Mouse (Mus musculus): ENCODE measurements around the gene Pcmt1. TPM values are rescaled to one million over a fixed set of nuclear protein-coding genes. Genes with fewer than 3 reads are reported as not detected.

Pcmt1 gene
- polyA plus RNA-seq, 1 experiment from 2014 or later, result 126 TPM

GRCm38 (mm10) chr10:7700120-7700519, 19.2 kb upstream of the Pcmt1 start:
- Histone ChIP-seq H3K27ac (replicated peaks; ENCODE audit: low read depth, low read length) (no peak overlapping the region), H3K4me1 (ENCODE audit: control insufficient read depth, insufficient read depth, low read length) (no peaks in the 10 kb centered on the region), H3K4me2 (ENCODE audit: low read depth, low read length) (no peak overlapping the region), H3K9ac (ENCODE audit: low read depth, low read length) (no peak overlapping the region), H3K4me3 (ENCODE audit: low read depth, low read length) (no peak overlapping the region), H3K9me3 (ENCODE audit: control insufficient read depth, low read length) (no peaks in the 10 kb centered on the region), H3K36me3 (ENCODE audit: control insufficient read depth, insufficient read depth, low read length) (peaks cover 93% of the 10 kb centered on the region), H3K27me3 (replicated peaks; ENCODE audit: control insufficient read depth, insufficient read depth, low read length) (no peaks in the 10 kb centered on the region)
- no peak for ATAC-seq (ENCODE audit: low read depth)
- 93% methylated on average over 3 of the region's 3 CpGs for WGBS
- no peak for DNase-seq (ENCODE audit: low spot score)

GRCm38 (mm10) chr10:7695286-7695685, 14.3 kb upstream of the Pcmt1 start:
- no peaks in the 10 kb centered on the region for H3K27me3 ChIP-seq (replicated peaks; ENCODE audit: control insufficient read depth, insufficient read depth, low read length)
- no peak for ATAC-seq (ENCODE audit: low read depth)
- H3K27ac ChIP-seq (replicated peaks; ENCODE audit: low read depth, low read length), result no peak overlapping the region
- DNase-seq (ENCODE audit: low spot score), result no peak
- H3K4me1 ChIP-seq (ENCODE audit: control insufficient read depth, insufficient read depth, low read length), result no peaks in the 10 kb centered on the region
- no peak overlapping the region for H3K4me3 ChIP-seq (ENCODE audit: low read depth, low read length)
- H3K9me3 ChIP-seq (ENCODE audit: control insufficient read depth, low read length), result no peaks in the 10 kb centered on the region
- no peak overlapping the region for H3K4me2 ChIP-seq (ENCODE audit: low read depth, low read length)
- no peak overlapping the region for H3K9ac ChIP-seq (ENCODE audit: low read depth, low read length)
- H3K36me3 ChIP-seq (ENCODE audit: control insufficient read depth, insufficient read depth, low read length), result peaks cover 87% of the 10 kb centered on the region

- Histone ChIP-seq H3K4me3 (ENCODE audit: low read depth, low read length) (no peak overlapping the region), H3K4me2 (ENCODE audit: low read depth, low read length) (no peak overlapping the region), H3K4me1 (ENCODE audit: control insufficient read depth, insufficient read depth, low read length) (peaks cover 6% of the 10 kb centered on the region; the same call in 1 of the 2 replicates), H3K36me3 (ENCODE audit: control insufficient read depth, insufficient read depth, low read length) (peaks cover 14% of the 10 kb centered on the region), H3K9ac (ENCODE audit: low read depth, low read length) (no peak overlapping the region), H3K27me3 (replicated peaks; ENCODE audit: control insufficient read depth, insufficient read depth, low read length) (no peaks in the 10 kb centered on the region), H3K27ac (replicated peaks; ENCODE audit: low read depth, low read length) (no peak overlapping the region), H3K9me3 (ENCODE audit: control insufficient read depth, low read length) (no peaks in the 10 kb centered on the region)
- WGBS, result 94% methylated on average over 6 of the region's 6 CpGs
- DNase-seq (ENCODE audit: low spot score) (no peak), ATAC-seq (ENCODE audit: low read depth) (no peak)
These were observed 6.0 kb upstream of the Pcmt1 start for GRCm38 (mm10) chr10:7686902-7687301.

- DNase-seq (ENCODE audit: low spot score) (no peak), ATAC-seq (ENCODE audit: low read depth) (no peak)
- peak overlapping the region; percentile 99 for H3K4me3 ChIP-seq (ENCODE audit: low read depth, low read length)
- H3K36me3 ChIP-seq (ENCODE audit: control insufficient read depth, insufficient read depth, low read length), result peaks cover 28% of the 10 kb centered on the region
- H3K4me2 ChIP-seq (ENCODE audit: low read depth, low read length), result peak overlapping the region; percentile 67
- H3K27ac ChIP-seq (replicated peaks; ENCODE audit: low read depth, low read length), result peak overlapping the region; percentile 98; the same call in 1 of the 2 replicates
- H3K4me1 ChIP-seq (ENCODE audit: control insufficient read depth, insufficient read depth, low read length), result peaks cover 18% of the 10 kb centered on the region
- 59% methylated on average over 3 of the region's 3 CpGs for WGBS
- H3K9me3 ChIP-seq (ENCODE audit: control insufficient read depth, low read length), result no peaks in the 10 kb centered on the region
- H3K27me3 ChIP-seq (replicated peaks; ENCODE audit: control insufficient read depth, insufficient read depth, low read length), result no peaks in the 10 kb centered on the region
- H3K9ac ChIP-seq (ENCODE audit: low read depth, low read length), result peak overlapping the region; percentile 100
These were observed 1.3 kb upstream of the Pcmt1 start for GRCm38 (mm10) chr10:7682249-7682648.

GRCm38 (mm10) chr10:7681343-7682025, 548 bp upstream of the Pcmt1 start:
- ATAC-seq (ENCODE audit: low read depth), result peak; percentile 89
- peak; percentile 91 for DNase-seq (ENCODE audit: low spot score)
- peak overlapping the region; percentile 99 for H3K4me3 ChIP-seq (ENCODE audit: low read depth, low read length)
- H3K4me2 ChIP-seq (ENCODE audit: low read depth, low read length), result peak overlapping the region; percentile 67
- H3K27ac ChIP-seq (replicated peaks; ENCODE audit: low read depth, low read length), result peak overlapping the region; percentile 98
- WGBS, result under 1% methylated on average over 19 of the region's 64 CpGs
- H3K27me3 ChIP-seq (replicated peaks; ENCODE audit: control insufficient read depth, insufficient read depth, low read length), result no peaks in the 10 kb centered on the region
- peaks cover 35% of the 10 kb centered on the region for H3K36me3 ChIP-seq (ENCODE audit: control insufficient read depth, insufficient read depth, low read length)
- H3K9me3 ChIP-seq (ENCODE audit: control insufficient read depth, low read length), result no peaks in the 10 kb centered on the region
- peak overlapping the region; percentile 100 for H3K9ac ChIP-seq (ENCODE audit: low read depth, low read length)
- peaks cover 18% of the 10 kb centered on the region for H3K4me1 ChIP-seq (ENCODE audit: control insufficient read depth, insufficient read depth, low read length)

- Histone ChIP-seq H3K27me3 (replicated peaks; ENCODE audit: control insufficient read depth, insufficient read depth, low read length) (no peaks in the 10 kb centered on the region), H3K4me1 (ENCODE audit: control insufficient read depth, insufficient read depth, low read length) (no peaks in the 10 kb centered on the region), H3K9ac (ENCODE audit: low read depth, low read length) (no peak overlapping the region), H3K4me2 (ENCODE audit: low read depth, low read length) (no peak overlapping the region), H3K4me3 (ENCODE audit: low read depth, low read length) (no peak overlapping the region), H3K36me3 (ENCODE audit: control insufficient read depth, insufficient read depth, low read length) (peaks cover 70% of the 10 kb centered on the region), H3K9me3 (ENCODE audit: control insufficient read depth, low read length) (no peaks in the 10 kb centered on the region), H3K27ac (replicated peaks; ENCODE audit: low read depth, low read length) (no peak overlapping the region)
- WGBS, result 79% methylated on average over 1 of the region's 1 CpGs
- DNase-seq (ENCODE audit: low spot score) (peak; percentile 19), ATAC-seq (ENCODE audit: low read depth) (no peak)
These were observed 7.3 kb downstream of the Pcmt1 start for GRCm38 (mm10) chr10:7673673-7674072.

- under 1% methylated on average over 22 of the region's 24 CpGs for WGBS
- DNase-seq (ENCODE audit: low spot score) (peak; percentile 96), ATAC-seq (ENCODE audit: low read depth) (peak; percentile 87)
- Histone ChIP-seq H3K9me3 (ENCODE audit: control insufficient read depth, low read length) (no peaks in the 10 kb centered on the region), H3K4me2 (ENCODE audit: low read depth, low read length) (peak within 1 kb of the TSS; percentile 69), H3K36me3 (ENCODE audit: control insufficient read depth, insufficient read depth, low read length) (peaks cover 24% of the 10 kb centered on the region), H3K9ac (ENCODE audit: low read depth, low read length) (peak within 1 kb of the TSS; percentile 75), H3K4me3 (ENCODE audit: low read depth, low read length) (peak within 1 kb of the TSS; percentile 82), H3K27me3 (replicated peaks; ENCODE audit: control insufficient read depth, insufficient read depth, low read length) (no peaks in the 10 kb centered on the region), H3K27ac (replicated peaks; ENCODE audit: low read depth, low read length) (peak within 1 kb of the TSS; percentile 67), H3K4me1 (ENCODE audit: control insufficient read depth, insufficient read depth, low read length) (peaks cover 14% of the 10 kb centered on the region)
These were observed 13.6 kb downstream of the Pcmt1 start, which contains the start of gene Nup43 for GRCm38 (mm10) chr10:7667342-7667802. Gene Nup43 (plus strand): TSS chr10:7667503.

GRCm38 (mm10) chr10:7664889-7665288, 16.0 kb downstream of the Pcmt1 start:
- Histone ChIP-seq H3K4me3 (ENCODE audit: low read depth, low read length) (no peak overlapping the region), H3K9me3 (ENCODE audit: control insufficient read depth, low read length) (no peaks in the 10 kb centered on the region), H3K9ac (ENCODE audit: low read depth, low read length) (no peak overlapping the region), H3K27me3 (replicated peaks; ENCODE audit: control insufficient read depth, insufficient read depth, low read length) (no peaks in the 10 kb centered on the region), H3K4me1 (ENCODE audit: control insufficient read depth, insufficient read depth, low read length) (peaks cover 14% of the 10 kb centered on the region), H3K36me3 (ENCODE audit: control insufficient read depth, insufficient read depth, low read length) (peaks cover 3% of the 10 kb centered on the region), H3K27ac (replicated peaks; ENCODE audit: low read depth, low read length) (no peak overlapping the region), H3K4me2 (ENCODE audit: low read depth, low read length) (no peak overlapping the region)
- ATAC-seq (ENCODE audit: low read depth), result no peak
- no peak for DNase-seq (ENCODE audit: low spot score)
- 80% methylated on average over 1 of the region's 1 CpGs for WGBS
